Mouse (Mus musculus) midbrain, embryonic 16.5 days (tissue): Measurements from ENCODE around the gene Tmprss7. TPM values are rescaled to one million over a fixed set of nuclear protein-coding genes. Genes with fewer than 3 reads are reported as not detected.
A peak's percentile ranks its signal among the peaks of the same experiment; 100 is the strongest.

Experiments
- ATAC-seq: fragments of 200-750 bp; cut with Nextera tagmentation; 2 replicates; pipeline ENCODE4 v1.8.0; 2017; ENCODE audit warnings: moderate TSS enrichment
- H3K27ac ChIP-seq: fragments of 300-500 bp; sonication (generic); 2 replicates; pipeline ENCODE4 v1.5.1; 2014; ENCODE audit warnings: mild to moderate bottlenecking, low read length, mixed read lengths
- H3K27me3 ChIP-seq: fragments of 300-500 bp; sonication (generic); 2 replicates; pipeline ENCODE4 v1.6.1; 2014; ENCODE audit warnings: low read depth, low read length, mixed read lengths; ENCODE audit not compliant: control insufficient read depth, insufficient read depth
- H3K36me3 ChIP-seq: fragments of 300-500 bp; sonication (generic); 2 replicates; pipeline ENCODE4 v1.6.1; 2014; ENCODE audit warnings: mild to moderate bottlenecking, low read length, moderate library complexity, mixed read lengths; ENCODE audit not compliant: control insufficient read depth, insufficient read depth
- H3K4me1 ChIP-seq: fragments of 300-500 bp; sonication (generic); 2 replicates; pipeline ENCODE4 v1.6.1; 2014; ENCODE audit warnings: mild to moderate bottlenecking, low read length, mixed read lengths; ENCODE audit not compliant: control insufficient read depth, insufficient read depth
- H3K4me2 ChIP-seq: fragments of 300-500 bp; sonication (generic); 2 replicates; pipeline ENCODE4 v1.6.1; 2014; ENCODE audit warnings: mild to moderate bottlenecking, low read length, mixed read lengths
- H3K4me3 ChIP-seq: fragments of 300-500 bp; sonication (generic); 2 replicates; pipeline ENCODE4 v1.5.1; 2014; ENCODE audit warnings: low read depth, mild to moderate bottlenecking, low read length, moderate library complexity, mixed read lengths
- H3K9ac ChIP-seq: fragments of 300-500 bp; sonication (generic); 2 replicates; pipeline ENCODE4 v1.6.1; 2014; ENCODE audit warnings: low read depth, low read length, mixed read lengths
- H3K9me3 ChIP-seq: fragments of 300-500 bp; sonication (generic); replicated peaks from 2 replicates; pipeline ENCODE4 v1.6.1; 2014; ENCODE audit warnings: mild to moderate bottlenecking, low read length, mixed read lengths; ENCODE audit not compliant: control insufficient read depth, poor library complexity, severe bottlenecking
- WGBS: fragments of 180-500 bp; shearing (Covaris S2); extraction: QIAGEN DNeasy Blood & Tissue Kit; methylation state at CpG from one replicate; pipeline ENCODE4 v1.1.7; 2014; 5-methylcytosine and 5-hydroxymethylcytosine counted together
- polyA plus RNA-seq: library from polyadenylated mRNA; unstranded; fragments of >200 nt; fragmentation: Nextera tagmentation; extraction: Ambion mirVana; gene quantifications from 2 replicates; pipeline ENCODE4 v1.2.1, GENCODE M21; 2015

Gene Tmprss7
- polyA plus RNA-seq, 1 experiment from 2014 or later: 0.93 TPM

DNA sequence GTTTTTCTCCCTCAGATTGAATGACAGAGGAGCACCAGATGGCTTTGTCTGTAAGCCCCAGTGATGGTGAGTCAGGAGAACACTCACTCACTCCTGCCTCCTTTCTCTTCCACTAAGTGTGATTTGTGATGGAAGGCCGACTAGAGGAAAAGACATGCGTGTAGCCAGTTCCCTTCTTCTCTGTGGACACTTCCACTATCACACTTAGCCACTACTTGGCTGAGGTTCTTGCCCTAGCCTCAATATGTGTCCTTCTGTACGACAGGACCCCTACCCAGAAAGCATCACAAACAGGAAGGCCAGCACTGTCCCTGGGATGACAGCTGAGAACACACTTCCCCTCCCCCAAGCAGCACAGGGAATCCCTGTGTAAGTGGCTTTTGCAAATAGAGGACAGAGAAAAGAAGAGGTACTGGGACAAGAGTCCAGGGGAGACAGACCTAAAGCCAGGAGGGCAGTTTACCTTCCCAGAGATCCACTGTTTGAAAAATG lies 29.0 kb upstream of the Tmprss7 start:
- Histone ChIP-seq H3K9me3 (no peaks in the 10 kb centered on the region), H3K36me3 (peaks cover 15% of the 10 kb centered on the region), H3K27ac (peak overlapping the region; percentile 97), H3K4me1 (peaks cover 33% of the 10 kb centered on the region), H3K9ac (peak overlapping the region; percentile 94), H3K4me3 (peak overlapping the region; percentile 71), H3K4me2 (peak overlapping the region; percentile 88), H3K27me3 (no peaks in the 10 kb centered on the region)
- WGBS: 51% methylated on average over 3 of the region's 3 CpGs
- ATAC-seq: no peak

DNA sequence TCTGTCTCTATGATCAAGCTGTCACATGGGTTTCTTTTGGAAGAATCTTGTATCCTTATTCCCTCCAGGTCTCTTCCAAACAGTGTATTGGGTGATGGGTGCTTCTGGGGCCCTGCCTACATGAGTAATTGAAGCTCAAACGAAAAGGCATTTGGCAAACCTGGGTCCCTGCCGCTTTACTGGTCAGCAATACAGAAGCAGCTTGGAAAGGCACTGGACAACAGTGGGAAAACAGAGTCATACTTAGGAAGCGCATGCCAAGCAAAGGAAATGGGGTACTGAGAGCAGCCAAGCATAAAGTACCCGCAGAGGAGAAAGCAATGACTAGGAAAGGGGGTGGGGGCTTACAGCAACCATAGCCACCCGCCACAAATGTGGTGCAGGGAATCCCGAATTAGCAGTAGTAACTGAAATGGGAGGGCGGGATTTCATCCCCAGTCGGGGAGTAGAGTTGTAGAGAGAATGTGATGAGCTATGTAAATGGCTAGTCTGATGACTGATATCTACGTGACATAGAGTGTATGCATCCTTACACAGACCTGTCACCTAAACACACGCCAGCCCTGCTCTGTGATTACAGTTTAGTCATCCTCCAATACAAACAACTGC lies 26.7 kb upstream of the Tmprss7 start:
- no peak overlapping the region for H3K9ac ChIP-seq
- 92% methylated on average over 10 of the region's 10 CpGs for WGBS
- no peaks in the 10 kb centered on the region; the same call in 1 of the 2 replicates for H3K9me3 ChIP-seq
- peaks cover 35% of the 10 kb centered on the region for H3K36me3 ChIP-seq
- H3K4me3 ChIP-seq: no peak overlapping the region
- H3K27me3 ChIP-seq: no peaks in the 10 kb centered on the region
- no peak overlapping the region for H3K27ac ChIP-seq
- no peak overlapping the region for H3K4me2 ChIP-seq
- peaks cover 31% of the 10 kb centered on the region for H3K4me1 ChIP-seq
- ATAC-seq: no peak

DNA sequence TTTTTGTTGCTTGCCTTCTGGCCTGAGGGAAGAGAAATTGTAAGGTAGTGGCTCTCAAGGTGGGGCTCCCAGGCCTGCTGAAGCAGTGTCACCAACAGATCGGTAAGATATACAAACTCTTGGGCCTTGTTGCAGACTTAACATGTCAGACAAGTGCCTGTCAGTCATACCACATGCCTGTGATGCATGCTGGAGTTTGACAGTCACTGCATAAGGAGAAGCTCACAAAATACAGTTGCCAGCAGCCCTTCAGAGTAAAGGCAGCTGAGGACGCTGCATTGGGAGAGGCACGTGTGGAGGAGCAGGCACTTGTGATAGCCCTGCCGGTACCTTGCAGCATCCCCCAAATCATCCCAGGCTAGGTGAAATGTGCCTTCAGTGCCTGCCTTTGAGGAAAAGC lies 24.8 kb upstream of the Tmprss7 start:
- Histone ChIP-seq H3K4me1 (peaks cover 31% of the 10 kb centered on the region), H3K9me3 (no peaks in the 10 kb centered on the region; the same call in 1 of the 2 replicates), H3K9ac (no peak overlapping the region), H3K27ac (no peak overlapping the region), H3K4me3 (no peak overlapping the region), H3K36me3 (peaks cover 39% of the 10 kb centered on the region), H3K27me3 (no peaks in the 10 kb centered on the region), H3K4me2 (no peak overlapping the region)
- 97% methylated on average over 4 of the region's 4 CpGs for WGBS
- no peak for ATAC-seq

DNA sequence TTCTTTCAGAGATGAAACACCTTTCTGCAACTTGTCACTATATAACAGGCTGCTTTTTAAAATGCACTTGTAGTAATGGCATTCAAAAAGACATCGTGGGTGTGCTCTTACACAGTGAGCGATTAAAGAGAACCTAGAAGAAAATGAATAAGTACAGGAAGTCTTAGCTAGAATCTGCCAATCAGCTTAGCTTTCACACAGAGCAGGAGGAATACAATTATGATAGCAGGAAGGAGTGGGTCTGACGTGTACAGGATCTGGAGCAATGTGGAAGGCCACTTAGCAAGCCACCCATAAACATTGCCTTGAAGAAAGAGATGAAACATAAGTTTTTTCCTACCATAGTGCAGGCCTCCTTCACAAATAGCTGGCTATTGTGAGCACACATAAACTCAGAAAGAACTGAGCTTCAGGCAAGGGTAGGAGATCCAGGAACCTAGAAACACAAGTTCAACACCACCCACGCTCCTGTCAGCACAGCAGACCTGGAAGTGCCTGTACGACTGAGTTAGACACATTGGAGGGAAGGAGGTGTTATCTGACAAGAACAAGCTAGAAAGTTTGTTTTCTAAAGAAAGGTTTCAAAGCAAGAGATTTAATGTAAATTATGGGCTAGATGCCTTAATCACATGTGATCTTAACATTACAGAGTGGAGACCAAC lies 21.2 kb upstream of the Tmprss7 start:
- Histone ChIP-seq H3K4me2 (no peak overlapping the region), H3K27ac (no peak overlapping the region), H3K9ac (no peak overlapping the region), H3K9me3 (no peaks in the 10 kb centered on the region; the same call in 1 of the 2 replicates), H3K4me3 (no peak overlapping the region), H3K36me3 (peaks cover 50% of the 10 kb centered on the region), H3K4me1 (peaks cover 1% of the 10 kb centered on the region; the same call in 1 of the 2 replicates), H3K27me3 (no peaks in the 10 kb centered on the region)
- 82% methylated on average over 5 of the region's 5 CpGs for whole genome bisulfite sequencing
- ATAC-seq: no peak

DNA sequence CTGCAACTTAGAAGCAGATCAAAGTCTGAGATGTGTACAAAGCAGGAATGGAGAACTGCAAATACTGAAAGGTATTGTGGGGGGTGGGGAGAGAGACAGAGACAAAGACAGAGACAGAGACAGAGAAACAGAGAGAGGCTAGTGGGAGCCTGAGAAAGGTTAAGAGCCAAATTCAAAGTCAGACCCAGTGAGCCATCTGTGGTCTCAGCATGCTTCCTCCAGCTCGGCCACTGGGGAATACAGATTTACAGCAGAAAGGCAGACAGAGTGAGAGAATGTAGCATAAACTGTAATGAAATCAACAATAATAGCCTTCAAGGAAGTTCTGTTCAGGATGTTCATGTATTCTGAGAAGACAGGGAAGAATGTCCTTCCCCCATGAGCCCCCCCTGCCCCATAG lies 20.4 kb upstream of the Tmprss7 start:
- ATAC-seq: no peak
- Histone ChIP-seq H3K9ac (no peak overlapping the region), H3K4me3 (no peak overlapping the region), H3K36me3 (peaks cover 50% of the 10 kb centered on the region), H3K27me3 (no peaks in the 10 kb centered on the region), H3K4me2 (no peak overlapping the region), H3K27ac (no peak overlapping the region), H3K9me3 (no peaks in the 10 kb centered on the region; the same call in 1 of the 2 replicates), H3K4me1 (no peaks in the 10 kb centered on the region)
- 80% methylated on average over 1 of the region's 1 CpGs for WGBS

DNA sequence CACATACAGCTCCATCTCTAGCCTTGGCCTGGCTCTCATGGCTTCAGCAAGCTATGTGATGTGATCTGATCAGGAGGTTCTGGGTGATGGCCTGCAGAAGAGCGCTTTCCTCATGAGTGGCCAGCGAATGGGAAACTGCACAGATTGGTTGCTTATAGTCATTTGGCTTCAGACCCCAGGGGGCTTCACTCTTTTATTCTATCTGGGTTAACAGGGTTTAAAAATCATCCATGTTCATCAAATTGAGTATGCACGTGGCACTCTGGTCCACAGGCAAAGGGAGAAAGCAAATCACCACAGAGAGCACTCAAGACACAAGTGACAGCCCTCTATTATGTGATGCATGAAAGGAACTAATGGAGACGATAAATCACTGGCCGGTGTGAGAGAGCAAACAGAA lies 19.8 kb upstream of the Tmprss7 start:
- no peak for ATAC-seq
- WGBS: 60% methylated on average over 5 of the region's 5 CpGs
- Histone ChIP-seq H3K9me3 (no peaks in the 10 kb centered on the region; the same call in 1 of the 2 replicates), H3K27me3 (no peaks in the 10 kb centered on the region), H3K4me2 (no peak overlapping the region), H3K27ac (no peak overlapping the region), H3K9ac (no peak overlapping the region), H3K36me3 (peaks cover 44% of the 10 kb centered on the region), H3K4me1 (no peaks in the 10 kb centered on the region), H3K4me3 (no peak overlapping the region)

DNA sequence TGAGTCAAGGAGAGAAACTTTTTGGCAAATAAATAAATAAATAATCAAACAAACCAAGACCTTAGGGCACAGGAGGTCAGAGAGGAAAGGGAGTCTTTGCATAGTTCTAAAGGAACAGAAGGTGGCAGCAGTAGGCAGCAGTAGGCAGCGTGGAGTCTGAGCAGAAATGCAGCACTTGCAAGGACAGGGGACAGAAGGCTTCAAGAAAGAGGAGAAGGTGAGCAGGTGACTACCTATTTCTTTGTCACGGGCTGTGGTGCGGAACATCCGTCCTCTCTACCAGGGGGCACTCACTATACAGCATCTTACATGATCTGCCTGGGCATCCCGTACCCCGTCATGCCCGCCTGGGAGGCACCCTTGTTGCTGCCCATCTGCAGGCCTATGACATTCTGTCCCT lies 17.8 kb upstream of the Tmprss7 start:
- Histone ChIP-seq H3K9me3 (no peaks in the 10 kb centered on the region), H3K4me1 (no peaks in the 10 kb centered on the region), H3K36me3 (peaks cover 28% of the 10 kb centered on the region), H3K27me3 (no peaks in the 10 kb centered on the region), H3K4me3 (no peak overlapping the region), H3K9ac (no peak overlapping the region), H3K4me2 (no peak overlapping the region), H3K27ac (no peak overlapping the region)
- peak; percentile 36; the same call in 1 of the 2 replicates for ATAC-seq
- whole genome bisulfite sequencing: 76% methylated on average over 7 of the region's 7 CpGs

DNA sequence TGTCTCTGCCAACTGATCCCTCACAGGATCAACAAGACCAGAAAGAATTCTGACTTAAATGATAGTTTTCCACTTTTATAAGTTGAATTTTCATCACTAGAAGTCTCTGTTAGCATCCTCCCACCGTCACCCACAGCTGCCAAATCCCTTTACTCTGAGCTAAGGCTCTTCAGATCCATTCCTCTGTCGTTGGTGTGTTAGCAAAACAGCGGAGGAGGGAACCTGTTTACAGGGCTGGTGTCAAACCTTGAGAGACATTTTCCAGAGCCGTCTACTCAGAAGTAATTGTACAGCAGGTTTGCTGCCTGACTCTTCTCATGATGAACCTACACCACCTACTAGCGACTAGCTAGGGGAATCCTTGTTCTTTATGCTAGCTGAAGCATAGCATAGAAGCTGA lies 5.8 kb upstream of the Tmprss7 start:
- Histone ChIP-seq H3K4me3 (no peak overlapping the region), H3K9me3 (no peaks in the 10 kb centered on the region), H3K36me3 (no peaks in the 10 kb centered on the region), H3K4me2 (no peak overlapping the region), H3K4me1 (peaks cover 3% of the 10 kb centered on the region; the same call in 1 of the 2 replicates), H3K9ac (no peak overlapping the region), H3K27me3 (no peaks in the 10 kb centered on the region), H3K27ac (no peak overlapping the region)
- 83% methylated on average over 5 of the region's 5 CpGs for WGBS
- no peak for ATAC-seq

DNA sequence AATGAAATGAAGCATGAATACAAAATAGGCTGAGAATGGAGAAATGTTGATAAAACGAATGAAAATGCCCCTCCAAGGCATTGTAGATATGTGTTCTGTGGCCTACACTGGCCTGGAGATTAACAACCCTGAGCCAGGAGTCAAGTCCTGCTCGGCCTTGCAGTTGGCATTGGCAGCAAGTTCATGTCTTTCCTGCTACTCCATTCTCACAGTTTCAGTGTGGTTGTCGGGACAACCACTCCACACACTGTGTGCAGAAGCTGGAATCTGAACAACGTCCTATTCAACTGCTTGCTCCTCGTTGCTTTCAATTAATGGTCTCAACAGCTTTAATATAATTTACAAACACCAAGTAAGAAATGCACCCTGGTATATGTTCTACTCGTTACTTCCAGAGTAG lies 4.5 kb upstream of the Tmprss7 start:
- H3K27me3 ChIP-seq: no peaks in the 10 kb centered on the region
- no peak overlapping the region for H3K27ac ChIP-seq
- H3K9ac ChIP-seq: no peak overlapping the region
- H3K4me1 ChIP-seq: peaks cover 4% of the 10 kb centered on the region; the same call in 1 of the 2 replicates
- peak; percentile 70; the same call in 1 of the 2 replicates for ATAC-seq
- H3K4me3 ChIP-seq: no peak overlapping the region
- H3K9me3 ChIP-seq: no peaks in the 10 kb centered on the region
- H3K36me3 ChIP-seq: no peaks in the 10 kb centered on the region
- WGBS: 48% methylated on average over 6 of the region's 6 CpGs
- H3K4me2 ChIP-seq: no peak overlapping the region
